Mouse (Mus musculus) erythroid progenitor cell, adult 5-6 weeks (primary cell): Measurements from ENCODE around the gene Ovol2. TPM values are rescaled to one million over a fixed set of nuclear protein-coding genes. Genes with fewer than 3 reads are reported as not detected.

Experiments used
- ATAC-seq: replicated peaks from 2 replicates; pipeline ENCODE4 v1.8.0; 2016; ENCODE audit warnings: moderate number of reproducible peaks, mild to moderate bottlenecking, moderate TSS enrichment, inconsistent platforms; ENCODE audit not compliant: poor library complexity, low FRiP score, severe bottlenecking
- total RNA-seq, 2 experiments: library from RNA; stranded (forward) in 1 of 2; stranded (reverse) in 1 of 2; fragments of 150-400 nt in 1 of 2; fragments of 186-747, 209-891 nt in 1 of 2; gene quantifications; 2 replicates each; pipeline versions ENCODE4 v1.2.3 to v1.2.4; 2015 to 2017; ENCODE audit warnings: low replicate concordance in 2 of 2

The Ovol2 gene
- total RNA-seq, 2 experiments from 2014 or later, result not detected

DNA sequence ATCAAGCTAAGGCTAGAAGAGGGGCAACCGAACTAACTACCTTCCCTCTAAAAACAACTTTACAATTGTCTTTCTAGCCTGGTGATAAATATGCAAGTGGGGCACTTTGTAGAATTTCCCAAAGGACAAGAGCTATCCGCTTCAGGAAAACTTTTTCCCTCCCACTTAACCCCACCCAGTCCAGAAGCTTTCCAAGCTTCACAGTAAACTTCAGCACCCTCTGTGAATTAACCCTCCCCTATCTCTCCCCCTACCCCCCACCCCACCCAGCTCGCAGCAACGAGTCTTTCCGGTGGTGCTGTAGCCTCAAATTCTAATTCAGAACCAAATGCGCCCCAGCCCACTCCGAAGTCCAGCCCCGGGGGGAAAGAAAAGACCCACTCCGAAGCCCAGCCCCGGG is 2.5 kb downstream of the Ovol2 start:
- ATAC-seq, result no peak

DNA sequence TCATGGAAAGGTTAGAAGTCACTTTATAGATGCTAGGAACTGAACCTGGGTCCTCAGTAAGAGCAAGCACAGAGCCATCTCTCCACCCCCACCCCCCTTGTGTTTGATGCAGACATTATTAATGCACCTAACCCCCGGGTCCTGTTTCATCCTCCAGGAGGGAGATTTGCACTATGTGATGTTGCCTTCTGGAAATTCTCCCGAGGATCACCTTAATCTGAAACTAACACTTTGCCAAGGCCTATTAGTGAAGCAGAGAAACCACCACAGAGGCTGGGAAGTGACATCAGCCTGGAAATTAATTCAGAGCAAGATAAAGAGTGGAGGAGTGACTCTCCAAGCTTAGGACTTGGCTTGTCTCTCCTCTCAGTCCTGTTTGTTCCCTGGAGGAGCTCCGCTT is 7.7 kb downstream of the Ovol2 start:
- no peak for ATAC-seq

DNA sequence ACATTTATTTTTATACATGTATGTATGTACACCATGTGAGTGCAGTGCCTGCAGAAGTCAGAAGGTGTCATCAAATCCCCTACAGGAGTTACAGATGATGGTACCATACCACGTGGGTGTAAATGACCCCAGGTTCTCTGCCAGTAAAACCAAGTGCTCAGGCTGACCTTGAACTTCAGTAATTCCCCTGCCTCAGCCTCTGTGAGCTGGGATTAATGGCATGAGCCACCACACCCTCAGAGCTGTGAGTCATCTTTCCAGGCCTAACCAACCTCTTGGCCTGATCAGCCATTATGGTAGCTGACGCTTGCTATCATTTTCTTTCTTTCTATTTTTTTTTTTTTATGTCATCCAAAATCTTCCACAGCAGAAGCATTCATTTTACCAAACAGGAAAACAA is 20.6 kb downstream of the Ovol2 start:
- ATAC-seq, result no peak

DNA sequence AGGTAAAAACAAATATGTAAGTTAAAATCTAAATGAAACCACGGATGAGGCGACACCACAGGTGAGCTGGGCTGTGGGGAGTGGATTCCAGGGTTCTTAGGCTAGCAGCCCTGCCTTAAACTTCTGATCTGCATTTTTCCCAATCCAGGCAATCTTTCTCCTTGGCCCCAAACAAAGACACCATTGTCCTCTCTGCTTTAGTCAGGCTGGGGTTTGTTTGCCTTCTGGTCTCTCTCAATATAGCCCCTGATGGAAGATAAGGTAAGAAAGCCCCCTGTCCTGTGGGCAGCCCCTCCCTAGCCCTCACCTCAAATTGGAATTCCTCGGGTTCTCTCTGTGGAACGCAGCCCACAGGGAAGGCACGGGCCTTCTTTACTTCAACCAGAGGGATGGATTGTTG is 21.7 kb downstream of the Ovol2 start:
- ATAC-seq, result no peak

DNA sequence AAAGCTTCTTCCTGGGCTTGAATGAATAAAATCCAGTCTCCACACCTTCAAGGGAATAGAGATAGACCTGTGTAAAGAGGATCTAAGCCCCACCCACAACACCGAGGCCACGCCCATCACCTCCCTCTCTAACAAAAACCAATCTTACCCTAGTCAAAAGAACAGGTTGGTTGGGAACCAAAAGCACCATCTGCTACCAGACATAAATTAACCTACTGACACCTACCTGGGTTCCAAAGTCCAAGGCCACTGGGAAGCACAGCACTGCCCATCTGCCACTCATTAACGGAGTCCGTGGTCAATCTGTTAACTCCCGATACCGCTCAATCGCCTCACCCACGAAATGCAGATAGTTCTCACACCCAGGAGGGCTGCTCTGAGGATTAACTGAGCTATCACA is 23.4 kb downstream of the Ovol2 start:
- no peak for ATAC-seq

DNA sequence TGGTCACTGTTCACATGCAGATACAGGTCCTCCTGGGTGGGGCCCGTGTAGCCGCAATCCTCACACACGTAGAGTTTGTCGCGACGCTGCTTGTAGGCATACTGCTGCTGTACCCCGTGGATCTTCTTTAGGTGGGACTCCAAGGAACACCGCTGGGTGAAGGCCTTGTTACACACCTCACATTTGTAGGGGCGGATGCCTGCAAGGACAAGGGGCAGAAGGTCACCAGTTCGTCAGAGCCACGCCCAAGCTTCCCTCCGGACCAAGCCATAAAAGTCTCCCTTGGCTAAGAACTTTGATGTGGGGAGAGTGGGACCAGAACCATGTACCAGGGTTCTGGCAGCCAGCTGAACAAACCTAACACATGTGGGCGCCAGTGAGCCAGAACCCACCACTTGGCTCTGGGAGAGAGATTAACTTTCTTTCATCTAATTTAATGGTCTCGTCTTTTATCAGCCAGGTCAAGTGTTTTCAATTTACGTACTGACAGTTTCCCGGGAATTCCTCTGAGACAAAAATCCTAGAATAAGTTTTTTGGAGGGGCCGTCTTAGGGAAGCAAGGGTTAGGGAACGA is 26.1 kb downstream of the Ovol2 start:
- ATAC-seq, result no peak

DNA sequence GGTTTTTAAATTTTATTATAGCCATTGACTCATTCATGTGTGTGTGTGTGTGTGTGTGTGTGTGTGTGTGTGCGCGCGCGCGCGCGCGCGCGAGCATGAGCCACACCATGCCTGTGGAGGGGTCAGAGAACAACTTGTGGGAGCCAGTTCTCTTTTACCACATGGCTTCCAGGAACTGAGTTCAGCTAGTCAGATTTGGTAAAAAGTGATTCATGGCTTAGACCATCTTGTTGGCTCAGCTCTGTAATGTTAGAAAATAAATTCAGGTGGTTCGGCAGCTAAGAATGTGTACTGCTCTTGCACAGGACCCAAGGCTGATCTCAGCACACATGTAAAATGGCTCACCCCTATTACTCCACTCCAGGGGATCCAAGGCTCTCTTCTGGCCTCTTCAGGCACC is 30.8 kb downstream of the Ovol2 start:
- ATAC-seq, result no peak

DNA sequence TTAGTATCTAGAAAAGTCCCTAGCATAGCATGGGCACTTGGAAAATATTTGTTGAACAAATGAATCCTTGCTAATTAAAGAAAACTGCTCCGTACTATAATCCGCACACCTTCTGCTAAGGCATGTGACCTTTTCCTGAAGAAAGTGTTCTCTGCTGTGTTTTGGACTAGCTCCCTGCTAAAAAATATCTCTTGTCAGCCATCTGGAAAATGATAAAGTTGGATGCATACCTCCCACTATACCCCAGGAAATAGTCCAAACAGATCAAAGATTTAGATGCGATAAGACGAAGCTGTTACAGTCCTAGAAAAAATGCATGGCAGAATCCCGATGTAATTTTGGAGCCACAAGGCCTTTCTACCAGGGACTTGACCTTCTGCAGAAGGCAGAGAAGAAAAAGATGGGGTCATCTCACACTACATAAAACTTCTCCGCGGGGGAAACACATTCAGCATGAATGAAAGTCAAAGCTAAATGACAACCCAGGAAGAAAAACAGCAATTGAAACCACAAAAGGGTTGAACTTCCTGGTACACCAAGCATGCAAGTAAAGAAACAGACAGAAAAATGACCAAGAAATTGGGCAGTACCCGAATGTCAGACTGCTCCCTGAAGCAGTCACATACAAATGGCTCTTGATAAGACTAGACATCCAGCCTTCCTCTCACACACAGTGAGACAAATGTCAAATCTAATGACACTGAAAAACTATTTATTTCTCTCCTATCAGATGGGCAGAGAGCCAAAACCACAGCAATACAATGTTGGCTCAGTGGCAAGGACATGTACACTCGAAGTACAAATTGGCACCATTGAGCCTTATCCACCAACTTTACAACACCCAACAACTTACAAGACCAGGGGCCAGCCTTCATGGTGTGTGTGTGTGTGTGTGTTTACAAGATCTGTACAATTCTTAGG is 31.9 kb downstream of the Ovol2 start:
- no peak for ATAC-seq

DNA sequence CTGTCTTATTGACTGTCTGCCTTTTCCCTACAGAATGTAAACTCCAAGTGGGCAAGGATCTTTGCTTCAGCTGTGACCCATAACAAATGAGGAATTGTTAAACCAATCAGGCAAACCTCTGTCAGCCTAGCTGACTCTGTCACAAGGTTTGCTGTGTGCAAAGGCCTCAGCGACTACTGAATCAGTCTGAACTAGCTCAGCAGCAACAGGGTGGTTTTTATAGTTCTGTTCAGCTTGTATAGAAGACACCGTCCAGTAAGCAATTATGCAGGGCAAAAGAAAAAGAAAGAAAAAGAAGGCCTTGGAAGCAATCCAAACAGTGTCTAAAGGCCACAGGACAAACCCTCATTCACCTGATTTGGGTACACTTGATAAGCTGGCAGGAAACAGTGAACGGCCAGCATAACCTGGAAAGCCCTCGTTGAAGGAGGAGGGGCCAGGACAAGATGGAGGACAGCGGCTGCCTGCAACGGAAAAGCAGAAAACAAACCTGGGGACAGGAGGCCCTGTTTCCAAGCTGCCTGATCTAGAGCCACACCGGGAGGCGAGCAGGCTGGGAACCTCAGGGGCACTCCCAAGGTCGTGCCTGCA is 36.7 kb downstream of the Ovol2 start:
- ATAC-seq, result no peak

DNA sequence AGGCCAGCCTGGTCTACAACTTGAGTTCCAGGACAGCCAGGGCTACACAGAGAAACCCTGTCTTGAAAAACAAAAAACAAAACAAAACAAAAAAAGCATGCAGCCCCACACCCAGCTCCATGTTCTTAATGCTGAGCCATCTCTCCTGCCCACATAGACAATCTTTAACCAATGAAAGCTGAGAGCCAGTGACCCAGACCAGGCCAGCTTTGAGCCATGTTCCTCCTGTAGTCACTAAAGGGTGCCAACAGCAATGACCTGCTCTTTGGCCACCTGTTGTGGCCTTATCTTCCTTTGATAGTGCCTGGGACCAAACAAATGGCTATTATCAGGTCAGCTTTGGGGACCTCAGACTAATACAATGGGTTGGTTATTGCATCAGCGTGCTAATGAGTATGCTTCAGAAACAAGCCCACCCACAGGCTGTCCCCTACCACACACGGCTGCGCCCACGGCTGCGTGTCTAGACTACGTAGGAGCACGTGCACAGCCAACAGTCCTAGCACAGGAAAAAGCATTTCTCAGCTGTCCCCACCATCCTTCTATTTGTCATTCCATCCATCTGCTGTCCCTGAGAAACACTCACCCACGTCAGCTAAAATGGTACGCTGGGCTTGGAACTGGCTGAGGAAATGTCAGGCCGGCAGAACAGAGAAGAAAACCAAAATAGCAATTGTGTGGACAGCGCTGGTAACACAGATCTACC is 40.2 kb downstream of the Ovol2 start:
- no peak for ATAC-seq

DNA sequence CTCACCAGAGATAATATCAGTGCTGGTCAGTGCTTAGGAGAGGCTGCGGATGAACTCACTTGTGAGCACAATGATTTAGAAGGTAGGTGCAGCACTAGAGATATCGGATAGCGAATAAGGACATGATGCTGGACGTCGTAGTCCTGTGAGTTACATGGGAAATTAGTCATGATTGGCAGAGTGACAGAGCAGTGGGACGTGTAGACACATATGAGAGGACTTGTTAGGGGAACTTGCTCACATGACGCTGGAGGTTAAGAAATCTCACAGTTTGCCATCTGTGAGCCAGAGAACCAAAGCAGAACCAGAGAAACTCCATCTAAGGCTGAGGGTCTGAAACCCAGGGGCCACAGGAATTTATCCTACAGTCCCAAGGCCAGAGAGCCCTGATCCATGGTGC is 41.6 kb downstream of the Ovol2 start:
- no peak for ATAC-seq

DNA sequence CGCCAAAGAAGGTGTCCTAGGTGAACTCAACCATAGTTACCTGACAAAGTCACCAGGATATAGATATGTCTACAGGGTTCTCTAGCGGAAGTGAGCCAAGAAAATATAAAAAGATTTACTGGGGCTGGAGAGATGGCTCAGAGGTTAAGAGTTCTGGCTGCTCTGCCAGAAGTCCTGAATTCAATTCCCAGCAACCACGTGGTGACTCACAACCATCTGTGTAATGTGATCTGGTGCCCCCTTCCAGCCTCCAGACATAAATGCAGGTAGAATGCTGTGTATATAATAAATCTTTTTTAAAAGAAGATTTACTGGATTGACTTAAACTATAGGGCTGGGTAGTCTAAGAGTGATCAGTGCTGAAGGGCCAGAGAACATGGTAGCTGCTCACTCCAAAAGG is 50.5 kb downstream of the Ovol2 start:
- no peak for ATAC-seq

DNA sequence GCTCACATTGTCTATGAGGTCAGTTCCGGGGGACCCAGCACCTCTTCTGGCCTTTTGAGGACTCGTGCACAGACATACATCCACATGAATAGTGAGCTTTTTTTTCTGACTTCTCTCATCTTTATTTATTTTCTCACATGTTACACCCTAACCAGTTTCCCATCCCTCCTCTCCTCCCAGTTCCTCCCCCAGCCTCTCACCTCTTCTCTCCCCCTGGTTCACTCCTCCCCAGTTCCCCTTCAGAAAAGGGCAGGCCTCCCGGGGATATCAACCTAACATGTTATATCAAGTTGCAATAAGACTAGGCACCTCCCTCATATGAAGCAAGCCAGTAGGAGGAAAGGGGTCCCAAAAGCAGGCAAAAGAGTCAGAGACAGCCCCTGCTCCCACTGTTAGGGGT is 51.4 kb downstream of the Ovol2 start:
- no peak for ATAC-seq

DNA sequence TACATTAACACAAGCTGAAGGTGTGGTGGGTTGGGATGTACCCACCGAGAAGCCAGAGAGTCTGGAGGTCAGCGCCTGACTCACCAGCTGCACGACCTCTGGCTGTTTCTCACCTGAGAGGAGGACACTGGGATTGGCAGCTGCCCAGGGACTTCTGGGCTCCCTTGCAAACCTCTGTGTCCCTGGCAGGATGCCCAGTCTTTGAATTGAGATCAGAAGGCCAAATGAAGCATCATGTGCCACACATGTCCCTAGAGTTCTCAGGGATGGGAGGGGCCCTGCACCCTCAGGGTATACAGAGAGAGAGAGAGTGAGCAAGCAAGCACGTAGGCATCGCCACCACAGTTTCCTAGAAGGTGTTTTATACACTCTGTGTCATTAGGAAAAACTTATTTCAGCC is 52.2 kb downstream of the Ovol2 start:
- no peak for ATAC-seq

DNA sequence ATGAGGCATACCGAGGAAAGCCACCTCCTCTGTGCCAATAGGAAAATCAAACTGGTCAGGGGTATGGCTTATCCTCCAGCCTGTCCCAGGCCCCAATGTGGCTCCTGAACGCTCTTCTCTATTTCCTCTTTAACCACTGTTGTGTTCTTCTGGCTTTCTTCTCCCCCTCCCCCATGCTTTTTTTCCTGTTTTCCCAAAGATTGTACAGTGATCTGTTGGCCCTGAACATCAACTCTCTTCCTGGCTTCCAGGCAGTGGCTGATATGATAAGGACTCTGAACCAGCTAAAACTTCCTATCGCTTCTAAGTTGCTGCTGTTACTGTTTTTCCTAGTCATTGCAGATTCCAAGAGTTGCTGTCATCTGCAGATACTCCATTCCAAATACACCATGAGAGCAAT is 55.1 kb downstream of the Ovol2 start:
- ATAC-seq, result no peak

DNA sequence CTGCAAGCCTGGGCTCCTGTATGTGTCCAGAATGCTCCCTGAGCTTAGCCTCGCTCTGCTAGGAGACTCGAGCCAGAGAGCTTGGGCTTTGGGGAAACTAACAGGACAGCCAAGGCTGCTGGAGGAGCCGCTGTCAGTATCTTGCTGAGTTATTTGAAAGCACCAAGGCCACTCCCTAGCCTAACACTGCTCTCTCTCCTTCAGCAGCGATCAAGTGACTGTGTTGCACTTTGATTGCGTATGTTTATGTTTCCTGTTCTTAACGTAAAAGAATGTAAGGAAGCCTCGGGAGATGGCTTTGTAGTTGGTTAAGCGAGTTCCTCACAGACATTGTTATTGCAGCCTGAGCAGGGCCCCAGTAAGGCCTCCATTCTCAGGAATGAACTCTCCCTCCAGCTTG is 57.2 kb downstream of the Ovol2 start:
- no peak for ATAC-seq

DNA sequence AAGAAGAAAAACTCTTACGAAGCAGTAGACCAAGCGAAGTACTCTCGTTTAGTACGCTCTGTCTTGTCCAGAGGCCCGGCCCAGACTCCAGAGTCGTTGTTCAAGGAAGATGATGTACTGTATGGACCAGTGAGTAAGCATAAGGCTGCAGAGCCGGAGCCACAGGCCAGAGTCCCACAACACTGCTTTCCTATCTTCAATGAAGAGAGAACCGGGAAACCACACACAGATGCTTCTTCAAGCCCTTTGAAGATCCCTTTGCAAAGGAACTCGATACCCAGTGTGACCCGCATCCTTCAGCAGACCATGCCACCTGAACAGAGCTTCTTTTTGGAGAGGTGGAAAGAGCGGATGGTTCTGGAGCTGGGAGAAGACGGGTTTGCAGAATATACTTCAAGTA is 59.9 kb downstream of the Ovol2 start:
- no peak for ATAC-seq

DNA sequence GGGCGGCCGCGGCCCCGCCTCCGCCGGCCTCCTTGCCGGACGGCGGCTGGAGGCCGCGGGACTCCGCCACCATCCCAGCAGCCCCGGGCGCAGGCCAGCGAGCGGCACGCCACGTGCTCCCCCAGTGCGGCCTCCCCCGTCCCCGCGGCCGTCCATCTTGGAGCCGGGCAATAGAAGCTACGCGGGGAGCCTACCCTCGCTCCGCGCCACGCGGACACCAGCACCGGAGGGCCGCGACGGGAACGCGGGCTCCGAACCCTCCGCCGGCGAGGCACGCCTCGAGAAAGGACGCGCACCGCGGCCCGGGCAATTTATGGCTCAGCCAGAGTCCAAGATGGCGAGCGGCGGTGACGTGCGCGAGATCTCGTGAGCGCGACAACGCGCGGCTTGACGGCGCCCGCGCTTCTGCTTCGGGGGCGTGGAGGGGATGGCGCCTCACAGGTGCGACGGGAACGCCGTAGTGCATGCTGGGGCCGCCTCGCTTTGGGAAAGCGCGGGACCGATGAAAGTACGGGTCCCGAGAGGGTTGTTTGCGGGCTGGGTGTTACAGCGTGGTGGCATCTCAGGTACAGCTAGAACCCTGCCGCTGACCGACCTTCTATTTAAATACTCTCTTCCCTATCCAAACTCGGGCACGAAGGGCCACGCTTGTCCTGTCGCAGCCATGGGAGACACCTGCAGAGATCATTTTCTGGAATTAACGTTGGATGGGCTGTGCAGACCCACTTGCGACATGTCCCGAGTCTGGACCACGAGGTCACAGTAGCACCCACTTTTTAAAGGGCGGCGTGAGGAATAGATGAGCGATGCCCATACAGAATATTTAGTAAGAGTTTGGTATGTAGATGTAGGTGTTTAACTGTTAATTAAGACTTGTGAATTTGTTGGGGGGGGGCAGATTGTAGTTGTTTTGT is 61.2 kb downstream of the Ovol2 start, which contains the start of the genes Mgme1 and Snx5:
TSS of gene Mgme1 (plus strand) at position 157 of the 914 bp plus-strand sequence.
TSS of gene Snx5 (minus strand) at position 400 of the 914 bp plus-strand sequence.
- ATAC-seq, result peak; percentile 90

DNA sequence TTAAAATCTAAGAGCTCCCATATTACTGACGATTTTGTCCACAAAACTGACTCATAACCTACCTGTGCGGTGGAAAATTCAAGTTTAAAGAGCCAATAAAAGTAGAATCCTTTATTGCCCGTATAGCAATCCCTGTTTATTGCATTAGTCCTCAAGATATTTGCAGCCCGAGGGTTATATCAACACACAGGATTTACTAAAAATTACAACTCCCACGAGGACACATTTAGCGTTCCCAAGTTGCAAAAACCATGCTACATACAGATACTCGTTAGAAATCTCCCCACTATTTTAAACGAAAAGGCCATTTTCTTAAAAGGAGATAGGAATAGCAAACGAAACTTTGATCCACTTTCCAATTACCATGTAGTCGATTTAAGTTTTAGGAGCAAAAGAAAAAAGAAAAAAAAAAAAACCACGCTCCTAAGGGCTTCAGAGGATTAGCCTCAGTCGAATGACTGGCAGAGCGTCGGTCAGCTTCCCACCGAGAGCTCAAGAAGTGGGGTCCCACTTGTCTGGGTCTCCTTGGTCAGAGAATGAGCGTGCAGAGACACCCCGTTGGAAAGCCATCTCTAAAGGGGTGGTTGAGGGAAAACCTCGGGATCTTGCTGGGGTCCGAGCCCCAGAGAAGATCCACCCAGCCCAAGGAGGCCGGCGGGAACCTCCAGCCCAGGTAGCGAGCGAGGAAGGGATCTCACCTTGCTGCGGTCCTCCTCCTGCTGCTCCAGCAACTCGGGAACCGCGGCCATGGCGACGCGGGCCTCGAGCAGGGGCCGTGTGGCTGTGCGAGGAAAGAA is 62.1 kb downstream of the Ovol2 start:
- ATAC-seq, result peak; percentile 7
